Comparison of ENCODE assay signal across 12 mouse cellular contexts in genomic region chr1:192861305-192861960, GRCm38 (mm10). TPM values are rescaled to one million over a fixed set of nuclear protein-coding genes. Genes with fewer than 3 reads are reported as not detected.
A peak's percentile ranks its signal among the peaks of the same experiment; 100 is the strongest.
DNase-seq lines count a peak whose midpoint lies in the region; ATAC-seq and TF ChIP-seq lines count a peak whose summit lies in the region.
"Had no signal": no experiment of that assay in that cellular context is flagged by ENCODE, and none has a peak within 500 bp of the region (broad histone marks: within the 10 kb centered on the region; RNA-seq: fewer than 3 reads in every experiment).

No protein-coding gene starts in this region.

- TF ChIP-seq CTCF in liver, postnatal 0 days (IDR thresholded peaks at IDR 0.05; ENCODE audit: low read depth), result no peak

- H3K27me3 ChIP-seq in kidney, embryonic 16.5 days (ENCODE audit: insufficient read depth, low read length), result no peaks in the 10 kb centered on the region; the same call in 1 of the 2 replicates
- H3K27me3 ChIP-seq in embryonic facial prominence, embryonic 10.5 days (replicated peaks; ENCODE audit: low read depth, poor library complexity, severe bottlenecking), result peaks cover 34% of the 10 kb centered on the region
- no peaks in the 10 kb centered on the region for H3K27me3 ChIP-seq in forebrain, embryonic 16.5 days (replicated peaks; ENCODE audit: control insufficient read depth, insufficient read depth, low read length)
- H3K27me3 ChIP-seq in neural tube, embryonic 14.5 days (ENCODE audit: control insufficient read depth, insufficient read depth, low read length), result no peaks in the 10 kb centered on the region
- peaks cover 17% of the 10 kb centered on the region for H3K27me3 ChIP-seq in hindbrain, embryonic 14.5 days (ENCODE audit: control insufficient read depth, insufficient read depth, low read length)
- peaks cover 11% of the 10 kb centered on the region for H3K27me3 ChIP-seq in liver, postnatal 0 days (ENCODE audit: insufficient read depth, low read length)

- no peaks in the 10 kb centered on the region for H3K9me3 ChIP-seq in kidney, embryonic 16.5 days (ENCODE audit: low read length)
- H3K9me3 ChIP-seq in embryonic facial prominence, embryonic 10.5 days, result no peaks in the 10 kb centered on the region
- no peaks in the 10 kb centered on the region for H3K9me3 ChIP-seq in forebrain, embryonic 16.5 days (ENCODE audit: control insufficient read depth, low read length)
- no peaks in the 10 kb centered on the region for H3K9me3 ChIP-seq in neural tube, embryonic 14.5 days (ENCODE audit: control insufficient read depth, low read length)
- H3K9me3 ChIP-seq in hindbrain, embryonic 14.5 days (ENCODE audit: control insufficient read depth, low read length), result no peaks in the 10 kb centered on the region
- H3K9me3 ChIP-seq in liver, postnatal 0 days (ENCODE audit: low read length), result no peaks in the 10 kb centered on the region
- H3K9me3 ChIP-seq: heart, embryonic 12.5 days; megakaryocyte, embryonic 14.5 days had no signal

- TF ChIP-seq EP300 in liver, postnatal 0 days (IDR thresholded peaks at IDR 0.05; ENCODE audit: low read depth), result no peak

- no peak overlapping the region for H3K9ac ChIP-seq in kidney, embryonic 16.5 days (replicated peaks; ENCODE audit: low read length)
- H3K9ac ChIP-seq in forebrain, embryonic 16.5 days (replicated peaks; ENCODE audit: low read depth, low read length), result 0 out of 2 replicates have a peak overlapping the region, but pooled peaks have one; percentile 15
- no peak overlapping the region for H3K9ac ChIP-seq in neural tube, embryonic 14.5 days (replicated peaks; ENCODE audit: low read depth, low read length)
- H3K9ac ChIP-seq in hindbrain, embryonic 14.5 days, result no peak overlapping the region
- no peak overlapping the region for H3K9ac ChIP-seq in liver, postnatal 0 days (replicated peaks)
- H3K9ac ChIP-seq: heart, embryonic 12.5 days; lung, embryonic 14.5 days had no signal

- peak; percentile 80 for ATAC-seq in kidney, embryonic 16.5 days (ENCODE audit: low FRiP score, low TSS enrichment)
- peak; percentile 80 for ATAC-seq in forebrain, embryonic 16.5 days
- peak; percentile 63; the same call in 1 of the 2 replicates for ATAC-seq in neural tube, embryonic 14.5 days (ENCODE audit: low read depth)
- no peak for ATAC-seq in hindbrain, embryonic 14.5 days (ENCODE audit: low FRiP score)
- ATAC-seq in liver, postnatal 0 days, result no peak

- WGBS in kidney, embryonic 16.5 days, result 40% methylated on average over 5 of the region's 5 CpGs
- WGBS in embryonic facial prominence, embryonic 10.5 days, result 68% methylated on average over 5 of the region's 5 CpGs
- 68% methylated on average over 5 of the region's 5 CpGs for WGBS in forebrain, embryonic 16.5 days
- WGBS in neural tube, embryonic 14.5 days, result 43% methylated on average over 5 of the region's 5 CpGs
- WGBS in hindbrain, embryonic 14.5 days, result 69% methylated on average over 5 of the region's 5 CpGs
- 62% methylated on average over 5 of the region's 5 CpGs for WGBS in liver, postnatal 0 days (ENCODE audit: insufficient replicate concordance)

- DNase-seq in kidney, adult 18-20 months, result no peak
- no peak for DNase-seq in embryonic facial prominence, embryonic 10.5 days (ENCODE audit: low spot score)
- no peak for DNase-seq in hindbrain, embryonic 14.5 days (ENCODE audit: low spot score)
- no peak for DNase-seq in liver, postnatal 0 days
- DNase-seq: adrenal gland, adult 8-10 months; lung, embryonic 14.5 days; thymus, postnatal 4 days had no signal

- H3K36me3 ChIP-seq in kidney, embryonic 16.5 days (ENCODE audit: insufficient read depth, low read length), result no peaks in the 10 kb centered on the region
- H3K36me3 ChIP-seq in embryonic facial prominence, embryonic 10.5 days (replicated peaks), result no peaks in the 10 kb centered on the region
- H3K36me3 ChIP-seq in forebrain, embryonic 16.5 days (ENCODE audit: control insufficient read depth, insufficient read depth), result no peaks in the 10 kb centered on the region
- H3K36me3 ChIP-seq in neural tube, embryonic 14.5 days (ENCODE audit: control insufficient read depth, insufficient read depth, low read length), result no peaks in the 10 kb centered on the region
- H3K36me3 ChIP-seq in hindbrain, embryonic 14.5 days (replicated peaks; ENCODE audit: control insufficient read depth, insufficient read depth), result no peaks in the 10 kb centered on the region
- no peaks in the 10 kb centered on the region for H3K36me3 ChIP-seq in liver, postnatal 0 days (replicated peaks; ENCODE audit: insufficient read depth, low read length)
- H3K36me3 ChIP-seq: heart, embryonic 12.5 days had no signal

- H3K4me2 ChIP-seq in kidney, embryonic 16.5 days (replicated peaks; ENCODE audit: low read depth, low read length), result no peak overlapping the region
- no peak overlapping the region for H3K4me2 ChIP-seq in forebrain, embryonic 16.5 days (ENCODE audit: low read length)
- no peak overlapping the region for H3K4me2 ChIP-seq in neural tube, embryonic 14.5 days (ENCODE audit: low read depth, low read length)
- H3K4me2 ChIP-seq in hindbrain, embryonic 14.5 days (replicated peaks), result no peak overlapping the region
- H3K4me2 ChIP-seq in liver, postnatal 0 days (ENCODE audit: low read depth, low read length), result no peak overlapping the region
- H3K4me2 ChIP-seq: heart, embryonic 12.5 days; lung, embryonic 14.5 days had no signal

- H3K4me1 ChIP-seq in kidney, embryonic 16.5 days (ENCODE audit: insufficient read depth, low read length), result peaks cover 15% of the 10 kb centered on the region
- H3K4me1 ChIP-seq in embryonic facial prominence, embryonic 10.5 days, result peaks cover 21% of the 10 kb centered on the region
- peaks cover 5% of the 10 kb centered on the region; the same call in 1 of the 2 replicates for H3K4me1 ChIP-seq in forebrain, embryonic 16.5 days (replicated peaks; ENCODE audit: control insufficient read depth, insufficient read depth, low read length)
- H3K4me1 ChIP-seq in neural tube, embryonic 14.5 days (ENCODE audit: control insufficient read depth, insufficient read depth, low read length), result peaks cover 13% of the 10 kb centered on the region; the same call in 1 of the 2 replicates
- H3K4me1 ChIP-seq in hindbrain, embryonic 14.5 days (replicated peaks; ENCODE audit: control insufficient read depth, insufficient read depth, low read length), result peaks cover 6% of the 10 kb centered on the region; the same call in 1 of the 2 replicates
- H3K4me1 ChIP-seq in liver, postnatal 0 days (ENCODE audit: insufficient read depth), result no peaks in the 10 kb centered on the region
- H3K4me1 ChIP-seq: megakaryocyte, embryonic 14.5 days had no signal

- H3K4me3 ChIP-seq in kidney, embryonic 16.5 days (ENCODE audit: low read length), result no peak overlapping the region
- H3K4me3 ChIP-seq in embryonic facial prominence, embryonic 10.5 days, result no peak overlapping the region
- no peak overlapping the region for H3K4me3 ChIP-seq in forebrain, embryonic 16.5 days (replicated peaks; ENCODE audit: low read length)
- no peak overlapping the region for H3K4me3 ChIP-seq in neural tube, embryonic 14.5 days (ENCODE audit: low read depth, low read length)
- no peak overlapping the region for H3K4me3 ChIP-seq in hindbrain, embryonic 14.5 days (replicated peaks; ENCODE audit: low read length)
- H3K4me3 ChIP-seq in liver, postnatal 0 days (ENCODE audit: low read depth, low read length), result no peak overlapping the region
- H3K4me3 ChIP-seq: heart, embryonic 12.5 days; megakaryocyte, embryonic 14.5 days had no signal

- no peak overlapping the region for H3K27ac ChIP-seq in kidney, embryonic 16.5 days (ENCODE audit: low read length)
- H3K27ac ChIP-seq in embryonic facial prominence, embryonic 10.5 days (replicated peaks), result peak overlapping the region; percentile 40; the same call in 1 of the 2 replicates
- H3K27ac ChIP-seq in forebrain, embryonic 16.5 days (ENCODE audit: low read length), result peak overlapping the region; percentile 85
- H3K27ac ChIP-seq in neural tube, embryonic 14.5 days (ENCODE audit: low read depth, low read length), result no peak overlapping the region; the same call in 1 of the 2 replicates
- H3K27ac ChIP-seq in hindbrain, embryonic 14.5 days, result no peak overlapping the region; the same call in 1 of the 2 replicates
- no peak overlapping the region for H3K27ac ChIP-seq in liver, postnatal 0 days (ENCODE audit: low read depth)

RNA-seq across cellular contexts. Expression of gene Sertad4, which starts 5.9 kb away (rescaled TPM):
- 10.0 and 20.0 TPM in 2 replicates for polyA plus RNA-seq in kidney, embryonic 16.5 days (2015; fragmentation: Nextera tagmentation; extraction: Ambion mirVana)
- 23.6 and 33.4 TPM in 2 replicates for polyA plus RNA-seq in embryonic facial prominence, embryonic 10.5 days (2016; fragmentation: Nextera tagmentation; extraction: Ambion mirVana)
- polyA plus RNA-seq in forebrain, embryonic 16.5 days (2015; fragmentation: Nextera tagmentation; extraction: Ambion mirVana), result 38.1 and 41.9 TPM in 2 replicates
- polyA plus RNA-seq in neural tube, embryonic 14.5 days (2014; fragmentation: Nextera tagmentation; extraction: Ambion mirVana), result 24.5 and 29.2 TPM in 2 replicates
- 21.6 and 25.0 TPM in 2 replicates for polyA plus RNA-seq in hindbrain, embryonic 14.5 days (2014; fragmentation: Nextera tagmentation; extraction: Ambion mirVana)
- 0.28 and 0.37 TPM in 2 replicates for polyA plus RNA-seq in liver, postnatal 0 days (2015; fragmentation: Nextera tagmentation; extraction: Ambion mirVana)

Comparison
In these comparisons a context has a peak if more than half of its experiments do, and no peak if none do; other contexts are left out.
1. ATAC-seq: peak in kidney, embryonic 16.5 days (single experiment), forebrain, embryonic 16.5 days (single experiment) and neural tube, embryonic 14.5 days (single experiment); none in hindbrain, embryonic 14.5 days (single experiment) and liver, postnatal 0 days (single experiment).
2. H3K27ac ChIP-seq: peak in embryonic facial prominence, embryonic 10.5 days (single experiment) and forebrain, embryonic 16.5 days (single experiment); none in kidney, embryonic 16.5 days (single experiment), neural tube, embryonic 14.5 days (single experiment), hindbrain, embryonic 14.5 days (single experiment) and liver, postnatal 0 days (single experiment).